Mouse (Mus musculus) liver, embryonic 14.5 days (tissue): ENCODE data around the gene Pcdh15.

Experiments used
- CTCF ChIP-seq: IDR thresholded peaks from 2 replicates; pipeline ENCODE4 v1.5.1; 2016; ENCODE audit warnings: antibody characterized with exemption, low read depth, control low read depth
- EP300 ChIP-seq: IDR thresholded peaks from 2 replicates; pipeline ENCODE4 v1.6.1; 2016; ENCODE audit warnings: antibody characterized with exemption, low read depth

GRCm38 (mm10) chr10:74538371-74538770 lies 1439.2 kb downstream of the Pcdh15 start:
- no peak for TF ChIP-seq CTCF
- TF ChIP-seq EP300: no peak
